Mouse (Mus musculus) kidney, adult 2 months (tissue): ENCODE measurements around the gene Itih5.

Source experiments
- CTCF ChIP-seq: fragments of 200-500 bp; conservative IDR thresholded peaks from 2 replicates; pipeline ENCODE4 v1.5.1; 2011; ENCODE audit warnings: low read depth, mild to moderate bottlenecking, control low read depth, low read length, moderate library complexity, mixed read lengths; ENCODE audit not compliant: insufficient read depth, insufficient read length
- POLR2A ChIP-seq: fragments of 200-500 bp; IDR thresholded peaks from one replicate; pipeline ENCODE4 v1.6.1; 2011; ENCODE audit warnings: low read depth, low read length, control low read depth

DNA sequence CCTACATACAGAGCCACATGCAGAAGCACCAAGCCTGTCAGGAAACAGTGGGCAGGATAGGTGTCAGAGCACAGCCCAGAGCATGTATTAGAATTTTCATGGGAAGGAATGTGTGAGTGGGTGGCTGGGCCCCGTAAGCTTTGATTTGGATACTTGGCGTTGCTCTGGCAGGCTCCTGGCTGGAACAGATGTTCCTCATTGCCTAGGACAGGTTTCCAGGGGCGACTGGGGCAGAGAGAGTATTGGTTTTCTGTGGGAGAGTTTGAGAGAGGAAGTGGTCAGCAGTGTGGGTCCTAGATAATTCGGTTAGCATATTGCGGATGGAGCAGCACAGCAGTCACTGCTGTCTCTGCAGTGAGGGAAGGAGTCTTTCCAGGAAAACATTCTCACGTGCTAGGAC is 13.3 kb downstream of the Itih5 start:
- TF ChIP-seq CTCF = no peak
- TF ChIP-seq POLR2A = no peak
